Mouse (Mus musculus): ENCODE measurements around the gene Zswim5. TPM values are rescaled to one million over a fixed set of nuclear protein-coding genes. Genes with fewer than 3 reads are reported as not detected.
A peak's percentile ranks its signal among the peaks of the same experiment; 100 is the strongest.

Zswim5 gene
- polyA plus RNA-seq, 2 experiments, result 0.23 to 1.0 TPM

DNA sequence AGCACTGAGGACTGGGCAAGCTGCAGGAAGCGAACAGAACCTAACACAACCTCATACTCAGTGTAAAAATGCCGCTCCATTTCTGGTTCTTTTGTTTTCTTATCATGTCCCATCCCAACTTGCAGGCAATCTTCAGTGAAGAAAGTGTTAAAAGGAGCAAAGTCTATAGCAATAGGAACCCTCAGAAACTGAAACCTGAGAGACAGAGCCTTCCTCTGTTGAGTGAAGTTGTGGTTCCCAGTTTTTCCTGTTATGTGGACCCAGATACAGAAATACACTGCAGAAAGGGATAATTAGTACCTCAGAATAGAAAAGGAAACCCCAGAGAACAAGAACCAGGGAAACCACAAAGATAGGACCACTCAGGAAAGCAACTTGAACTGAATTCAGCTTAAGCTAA is 36.1 kb downstream of the Zswim5 start:
- no peak overlapping the region for H3K9ac ChIP-seq (ENCODE audit: low read depth, low read length, severe bottlenecking)
- no peak for TF ChIP-seq POLR2A (IDR thresholded peaks at IDR 0.05; ENCODE audit: borderline replicate concordance, extremely low read depth, insufficient read depth, insufficient read length)
- WGBS, result 94% methylated on average over 2 of the region's 2 CpGs
- ATAC-seq (ENCODE audit: low FRiP score, low read depth) (no peak), DNase-seq (ENCODE audit: low spot score) (no peak)
- no peaks in the 10 kb centered on the region for H3K27me3 ChIP-seq (ENCODE audit: control insufficient read depth, insufficient read depth, low read length)
- no peaks in the 10 kb centered on the region for H3K4me1 ChIP-seq (ENCODE audit: control insufficient read depth, insufficient read depth, low read length)
- no peak overlapping the region for H3K27ac ChIP-seq (replicated peaks; ENCODE audit: low read depth, low read length)
- H3K9me3 ChIP-seq (ENCODE audit: control insufficient read depth, low read length), result no peaks in the 10 kb centered on the region
- no peaks in the 10 kb centered on the region for H3K36me3 ChIP-seq (ENCODE audit: control insufficient read depth, insufficient read depth, low read length)
- H3K4me2 ChIP-seq (replicated peaks; ENCODE audit: low read depth, low read length, severe bottlenecking), result no peak overlapping the region
- no peak overlapping the region for H3K4me3 ChIP-seq (replicated peaks; ENCODE audit: low read length)

DNA sequence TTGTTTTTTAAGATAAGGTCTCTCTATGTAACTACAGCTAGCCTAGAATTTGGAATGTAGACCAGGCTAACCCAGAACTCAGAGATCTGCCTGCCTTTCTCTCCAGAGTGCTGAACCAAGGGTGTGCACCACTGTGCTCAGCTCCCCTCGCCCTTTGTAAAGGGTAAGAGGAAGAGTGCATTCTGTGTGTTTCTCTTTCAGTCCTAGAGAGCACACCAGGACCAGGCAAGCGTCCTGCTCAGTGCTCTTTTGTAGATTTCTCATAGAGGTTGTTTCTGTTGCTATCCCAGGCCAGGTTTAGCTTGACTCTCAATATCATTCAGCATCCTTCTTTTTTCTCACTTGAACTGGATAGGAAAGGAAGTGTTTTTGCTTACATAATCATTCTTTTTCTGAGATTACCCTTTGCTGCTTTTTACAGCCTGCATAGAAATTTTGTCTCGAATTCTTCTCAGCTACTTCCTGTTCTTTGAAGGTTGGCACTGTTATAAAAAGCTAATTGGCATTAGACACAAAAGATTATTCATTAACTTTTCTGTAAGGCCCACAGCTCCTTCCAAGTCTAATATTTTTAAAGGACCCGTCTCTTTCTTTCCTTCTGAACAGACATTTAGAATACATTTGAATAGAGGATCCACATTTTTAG is 51.0 kb downstream of the Zswim5 start:
- Histone ChIP-seq H3K27me3 (ENCODE audit: control insufficient read depth, insufficient read depth, low read length) (no peaks in the 10 kb centered on the region), H3K9me3 (ENCODE audit: control insufficient read depth, low read length) (no peaks in the 10 kb centered on the region), H3K4me3 (replicated peaks; ENCODE audit: low read length) (no peak overlapping the region), H3K9ac (ENCODE audit: low read depth, low read length, severe bottlenecking) (no peak overlapping the region), H3K4me1 (ENCODE audit: control insufficient read depth, insufficient read depth, low read length) (no peaks in the 10 kb centered on the region), H3K27ac (replicated peaks; ENCODE audit: low read depth, low read length) (no peak overlapping the region), H3K4me2 (replicated peaks; ENCODE audit: low read depth, low read length, severe bottlenecking) (no peak overlapping the region), H3K36me3 (ENCODE audit: control insufficient read depth, insufficient read depth, low read length) (no peaks in the 10 kb centered on the region)
- WGBS, result 61% methylated on average over 4 of the region's 4 CpGs
- ATAC-seq (ENCODE audit: low FRiP score, low read depth) (no peak), DNase-seq (ENCODE audit: low spot score) (no peak)
- no peak for TF ChIP-seq POLR2A (IDR thresholded peaks at IDR 0.05; ENCODE audit: borderline replicate concordance, extremely low read depth, insufficient read depth, insufficient read length)

DNA sequence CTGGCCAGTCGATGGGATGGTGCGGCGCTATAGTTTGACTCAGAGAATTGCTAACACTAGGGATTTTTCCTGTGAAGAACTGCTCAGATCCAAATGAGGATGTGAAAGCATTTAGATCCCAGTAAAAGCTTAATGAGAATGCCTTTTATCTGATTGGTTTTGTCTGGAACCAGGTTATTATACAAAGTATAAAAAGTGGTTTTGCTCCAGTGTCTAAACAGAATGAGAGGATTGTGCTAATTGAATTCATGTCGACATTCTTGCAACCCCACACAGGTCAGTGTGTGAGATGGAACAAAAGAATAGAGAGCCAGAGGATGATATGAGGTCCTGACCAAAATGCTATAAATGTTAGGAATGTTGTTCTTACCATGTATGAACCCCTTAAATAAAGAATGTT is 62.4 kb downstream of the Zswim5 start:
- no peak for TF ChIP-seq POLR2A (IDR thresholded peaks at IDR 0.05; ENCODE audit: borderline replicate concordance, extremely low read depth, insufficient read depth, insufficient read length)
- no peaks in the 10 kb centered on the region for H3K27me3 ChIP-seq (ENCODE audit: control insufficient read depth, insufficient read depth, low read length)
- 82% methylated on average over 4 of the region's 4 CpGs for WGBS
- H3K36me3 ChIP-seq (ENCODE audit: control insufficient read depth, insufficient read depth, low read length), result no peaks in the 10 kb centered on the region
- no peak for ATAC-seq (ENCODE audit: low FRiP score, low read depth)
- no peaks in the 10 kb centered on the region for H3K9me3 ChIP-seq (ENCODE audit: control insufficient read depth, low read length)
- H3K4me2 ChIP-seq (replicated peaks; ENCODE audit: low read depth, low read length, severe bottlenecking), result no peak overlapping the region
- no peak overlapping the region for H3K4me3 ChIP-seq (replicated peaks; ENCODE audit: low read length)
- H3K9ac ChIP-seq (ENCODE audit: low read depth, low read length, severe bottlenecking), result no peak overlapping the region
- no peak for DNase-seq (ENCODE audit: low spot score)
- H3K4me1 ChIP-seq (ENCODE audit: control insufficient read depth, insufficient read depth, low read length), result no peaks in the 10 kb centered on the region
- no peak overlapping the region for H3K27ac ChIP-seq (replicated peaks; ENCODE audit: low read depth, low read length)

DNA sequence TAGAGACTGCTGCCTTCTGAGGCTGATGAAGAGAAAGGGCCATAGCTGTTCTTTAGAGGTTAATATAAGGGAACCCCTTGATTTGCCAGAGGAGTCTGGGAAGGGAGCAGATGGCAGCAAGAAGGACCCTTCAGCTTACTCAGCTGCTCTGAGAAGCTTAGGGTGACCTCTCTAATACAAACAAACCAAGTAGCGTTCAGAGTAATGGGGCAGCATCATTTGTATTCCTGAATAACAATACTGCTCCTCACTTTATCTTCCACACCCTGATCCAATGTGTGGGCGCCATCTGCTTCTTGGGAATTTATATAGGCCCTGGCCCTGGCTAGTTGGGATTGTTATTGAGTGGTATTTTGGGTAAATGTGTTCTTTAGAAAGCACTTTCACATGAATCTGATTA is 65.5 kb downstream of the Zswim5 start:
- no peak overlapping the region for H3K27ac ChIP-seq (replicated peaks; ENCODE audit: low read depth, low read length)
- WGBS, result 72% methylated on average over 2 of the region's 2 CpGs
- no peak overlapping the region for H3K4me3 ChIP-seq (replicated peaks; ENCODE audit: low read length)
- TF ChIP-seq POLR2A (IDR thresholded peaks at IDR 0.05; ENCODE audit: borderline replicate concordance, extremely low read depth, insufficient read depth, insufficient read length), result no peak
- DNase-seq (ENCODE audit: low spot score) (no peak), ATAC-seq (ENCODE audit: low FRiP score, low read depth) (no peak)
- no peaks in the 10 kb centered on the region for H3K4me1 ChIP-seq (ENCODE audit: control insufficient read depth, insufficient read depth, low read length)
- H3K9ac ChIP-seq (ENCODE audit: low read depth, low read length, severe bottlenecking), result no peak overlapping the region
- H3K9me3 ChIP-seq (ENCODE audit: control insufficient read depth, low read length), result no peaks in the 10 kb centered on the region
- no peak overlapping the region for H3K4me2 ChIP-seq (replicated peaks; ENCODE audit: low read depth, low read length, severe bottlenecking)
- no peaks in the 10 kb centered on the region for H3K36me3 ChIP-seq (ENCODE audit: control insufficient read depth, insufficient read depth, low read length)
- H3K27me3 ChIP-seq (ENCODE audit: control insufficient read depth, insufficient read depth, low read length), result no peaks in the 10 kb centered on the region

DNA sequence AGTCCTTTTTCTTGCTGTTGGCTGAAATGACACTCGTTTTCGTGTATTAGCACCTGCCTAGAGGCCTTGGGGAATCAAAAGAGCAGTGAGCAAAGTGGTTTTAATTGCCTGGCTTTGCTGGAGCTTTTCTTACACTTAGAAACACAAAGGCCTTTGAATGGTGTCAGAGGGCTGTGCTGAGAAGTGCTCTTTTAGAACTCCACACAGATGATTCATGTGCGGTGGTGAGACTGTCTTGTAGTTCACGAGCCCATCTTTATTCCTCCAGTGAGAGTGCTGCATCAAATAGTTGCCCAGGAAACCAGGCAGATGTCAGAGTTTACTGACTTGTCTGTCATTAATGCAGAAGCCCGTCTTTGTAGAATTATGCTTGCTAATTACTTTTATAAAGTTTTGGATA is 66.9 kb downstream of the Zswim5 start:
- 55% methylated on average over 5 of the region's 5 CpGs for WGBS
- TF ChIP-seq POLR2A (IDR thresholded peaks at IDR 0.05; ENCODE audit: borderline replicate concordance, extremely low read depth, insufficient read depth, insufficient read length), result no peak
- H3K9me3 ChIP-seq (ENCODE audit: control insufficient read depth, low read length), result no peaks in the 10 kb centered on the region
- H3K4me1 ChIP-seq (ENCODE audit: control insufficient read depth, insufficient read depth, low read length), result no peaks in the 10 kb centered on the region
- H3K36me3 ChIP-seq (ENCODE audit: control insufficient read depth, insufficient read depth, low read length), result no peaks in the 10 kb centered on the region
- no peak overlapping the region for H3K4me3 ChIP-seq (replicated peaks; ENCODE audit: low read length)
- no peak overlapping the region for H3K4me2 ChIP-seq (replicated peaks; ENCODE audit: low read depth, low read length, severe bottlenecking)
- DNase-seq (ENCODE audit: low spot score) (no peak), ATAC-seq (ENCODE audit: low FRiP score, low read depth) (no peak)
- no peak overlapping the region for H3K9ac ChIP-seq (ENCODE audit: low read depth, low read length, severe bottlenecking)
- H3K27me3 ChIP-seq (ENCODE audit: control insufficient read depth, insufficient read depth, low read length), result no peaks in the 10 kb centered on the region
- no peak overlapping the region for H3K27ac ChIP-seq (replicated peaks; ENCODE audit: low read depth, low read length)

DNA sequence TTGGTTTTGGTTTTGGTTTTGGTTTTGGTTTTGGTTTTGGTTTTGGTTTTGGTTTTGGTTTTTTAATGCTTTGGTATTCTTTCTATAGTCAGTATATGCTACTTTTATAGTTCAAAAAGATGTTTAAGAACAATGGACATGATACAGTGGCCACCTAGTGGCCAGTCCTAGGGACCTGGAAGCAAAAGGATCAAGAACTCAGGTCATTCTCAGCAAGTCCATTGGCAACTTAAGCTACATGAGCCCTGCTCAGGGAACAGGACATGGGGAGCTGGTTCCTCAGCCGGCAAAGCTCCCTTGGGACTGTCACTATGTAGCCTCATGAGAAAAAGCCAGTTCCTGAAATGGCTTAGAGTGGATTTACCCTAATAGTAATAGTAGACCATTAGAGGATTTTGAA is 74.5 kb downstream of the Zswim5 start:
- Histone ChIP-seq H3K27me3 (ENCODE audit: control insufficient read depth, insufficient read depth, low read length) (no peaks in the 10 kb centered on the region), H3K4me2 (replicated peaks; ENCODE audit: low read depth, low read length, severe bottlenecking) (no peak overlapping the region), H3K9ac (ENCODE audit: low read depth, low read length, severe bottlenecking) (no peak overlapping the region), H3K4me1 (ENCODE audit: control insufficient read depth, insufficient read depth, low read length) (no peaks in the 10 kb centered on the region), H3K9me3 (ENCODE audit: control insufficient read depth, low read length) (no peaks in the 10 kb centered on the region), H3K27ac (replicated peaks; ENCODE audit: low read depth, low read length) (no peak overlapping the region), H3K4me3 (replicated peaks; ENCODE audit: low read length) (no peak overlapping the region), H3K36me3 (ENCODE audit: control insufficient read depth, insufficient read depth, low read length) (no peaks in the 10 kb centered on the region)
- no peak for TF ChIP-seq POLR2A (IDR thresholded peaks at IDR 0.05; ENCODE audit: borderline replicate concordance, extremely low read depth, insufficient read depth, insufficient read length)
- ATAC-seq (ENCODE audit: low FRiP score, low read depth) (no peak), DNase-seq (ENCODE audit: low spot score) (peak; percentile 4)
- 58% methylated on average over 1 of the region's 1 CpGs for WGBS
